Mouse (Mus musculus): ENCODE measurements at regions not wholly inside any gene's neighbourhood (a gene's known extent, or its start where the extent isn't known, plus 50 kb on each side); places are given as distances from the start of the nearest gene placed in this dataset.
"Not testable (repeated sequence)": the region's sequence is repeated elsewhere in the genome, so short reads cannot be mapped to it uniquely, and the experiment has no call there.

DNA sequence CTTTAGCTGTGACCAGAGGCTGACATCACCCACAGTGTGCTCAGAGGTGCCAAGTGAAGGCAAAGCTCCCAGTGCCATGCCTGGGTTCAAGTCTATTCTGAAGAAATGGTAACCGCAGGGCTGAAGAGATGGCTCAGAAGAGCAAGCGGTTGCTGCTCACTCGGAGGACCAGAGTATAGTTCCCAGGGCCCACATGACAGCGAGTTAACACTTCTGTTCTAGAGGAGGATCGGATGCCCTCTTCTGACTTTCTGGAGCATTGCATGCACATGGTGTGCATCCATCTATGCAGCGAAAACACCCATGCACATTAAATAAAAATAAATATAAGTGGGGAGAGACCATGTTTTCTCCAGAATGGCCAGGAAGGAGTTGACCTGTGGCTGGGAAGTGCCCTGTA lies 209.5 kb downstream of the Sorl1 start:
- ATAC-seq = no peak

DNA sequence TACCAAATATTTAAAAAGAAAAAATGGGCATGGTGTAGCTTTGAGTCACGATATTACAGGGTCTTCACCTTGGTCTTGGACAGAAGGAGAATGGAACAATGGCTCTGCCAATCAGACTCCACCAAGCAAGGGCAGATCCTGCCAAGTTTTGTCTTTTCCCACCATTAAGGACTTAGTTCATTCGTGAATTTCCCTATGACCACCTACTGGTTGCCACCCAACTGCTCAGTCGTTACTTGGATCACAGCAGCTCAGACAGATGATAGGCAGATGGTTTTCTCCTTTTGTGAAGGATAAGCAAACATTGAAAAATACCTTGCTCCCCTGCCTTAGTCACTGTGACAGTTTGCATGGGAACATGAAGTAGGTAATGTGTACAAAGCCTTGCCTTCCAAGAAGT lies 210.2 kb downstream of the Sorl1 start:
- no peak for ATAC-seq

DNA sequence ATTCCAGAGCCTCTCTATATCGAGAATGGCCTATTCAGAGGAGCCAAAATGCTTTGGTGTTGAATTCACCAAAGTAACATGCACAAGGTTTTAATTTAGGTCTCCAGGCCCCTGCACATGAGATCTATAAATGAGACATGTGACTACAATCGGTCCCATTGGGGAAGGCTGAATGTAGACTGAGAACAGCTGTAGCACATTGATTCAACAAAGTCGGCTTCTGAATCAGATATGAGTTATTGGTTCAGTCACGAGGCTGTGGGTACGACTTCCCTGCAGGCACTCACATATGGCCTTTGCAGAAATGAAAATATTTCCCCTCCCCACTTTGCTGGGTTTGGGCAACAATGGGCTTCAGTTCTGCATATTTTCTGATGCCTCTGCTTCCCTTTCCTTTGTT lies 211.6 kb downstream of the Sorl1 start:
- ATAC-seq = no peak

DNA sequence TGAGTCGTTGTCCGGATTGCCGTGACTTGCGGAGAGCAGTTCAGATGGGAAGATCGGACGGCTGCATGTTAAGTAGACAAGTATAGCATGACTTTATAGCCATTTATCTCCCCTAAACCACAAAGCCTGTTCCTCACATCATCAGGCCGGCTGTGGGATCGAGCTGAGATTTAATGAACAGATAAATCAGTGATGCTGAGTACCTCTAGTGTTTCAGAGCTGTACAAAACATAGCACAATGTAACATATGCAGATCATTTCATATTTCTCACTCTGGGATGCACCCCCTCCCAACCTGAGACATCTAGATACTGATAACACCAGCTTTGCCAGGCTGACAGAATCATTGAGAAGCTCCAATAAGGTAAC lies 223.5 kb downstream of the Sorl1 start:
- no peak for ATAC-seq

GRCm38 (mm10) chr9:41899766-41900605 lies 224.1 kb downstream of the Sorl1 start:
- ATAC-seq = no peak

DNA sequence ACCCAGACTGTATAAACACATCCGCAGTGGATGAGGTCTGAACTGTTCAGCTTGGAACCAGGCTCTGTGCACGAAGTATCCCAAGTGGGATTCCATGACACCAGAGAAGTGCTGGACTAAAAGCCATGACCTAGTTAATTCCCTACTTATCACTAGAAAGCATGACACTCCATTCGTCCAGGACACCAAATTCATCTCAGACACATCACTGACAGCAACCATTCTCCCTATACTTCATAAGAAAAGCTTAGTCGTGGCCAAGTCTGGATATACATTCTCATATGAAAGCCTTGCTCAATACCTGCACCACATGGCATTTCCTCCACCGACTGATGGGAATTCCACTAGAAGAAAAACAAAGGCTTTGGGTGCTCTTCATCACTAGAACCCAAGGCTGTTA lies 229.0 kb downstream of the Sorl1 start:
- ATAC-seq = no peak

DNA sequence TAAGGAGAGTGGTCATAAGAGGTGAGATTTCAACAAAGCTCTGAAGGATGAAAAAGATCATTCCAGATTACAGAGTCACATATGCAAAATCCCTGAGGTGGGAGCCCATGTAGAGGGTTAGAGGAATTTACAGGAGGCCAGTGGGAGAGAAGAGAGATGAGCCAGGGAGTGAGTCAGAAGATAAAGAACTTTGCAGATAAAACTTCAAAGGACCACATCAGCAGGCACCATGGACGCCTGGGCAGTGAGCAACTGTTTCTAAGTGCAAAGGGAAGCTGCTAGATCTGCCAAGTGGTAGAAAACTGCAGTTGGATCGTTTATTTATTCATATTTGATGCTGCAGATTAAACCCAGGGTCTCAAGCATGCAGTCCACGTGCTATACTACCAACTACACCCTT lies 231.3 kb downstream of the Sorl1 start:
- ATAC-seq = no peak

- ATAC-seq = no peak
Measured at GRCm38 (mm10) chr9:41891206-41891605, 232.9 kb downstream of the Sorl1 start.

DNA sequence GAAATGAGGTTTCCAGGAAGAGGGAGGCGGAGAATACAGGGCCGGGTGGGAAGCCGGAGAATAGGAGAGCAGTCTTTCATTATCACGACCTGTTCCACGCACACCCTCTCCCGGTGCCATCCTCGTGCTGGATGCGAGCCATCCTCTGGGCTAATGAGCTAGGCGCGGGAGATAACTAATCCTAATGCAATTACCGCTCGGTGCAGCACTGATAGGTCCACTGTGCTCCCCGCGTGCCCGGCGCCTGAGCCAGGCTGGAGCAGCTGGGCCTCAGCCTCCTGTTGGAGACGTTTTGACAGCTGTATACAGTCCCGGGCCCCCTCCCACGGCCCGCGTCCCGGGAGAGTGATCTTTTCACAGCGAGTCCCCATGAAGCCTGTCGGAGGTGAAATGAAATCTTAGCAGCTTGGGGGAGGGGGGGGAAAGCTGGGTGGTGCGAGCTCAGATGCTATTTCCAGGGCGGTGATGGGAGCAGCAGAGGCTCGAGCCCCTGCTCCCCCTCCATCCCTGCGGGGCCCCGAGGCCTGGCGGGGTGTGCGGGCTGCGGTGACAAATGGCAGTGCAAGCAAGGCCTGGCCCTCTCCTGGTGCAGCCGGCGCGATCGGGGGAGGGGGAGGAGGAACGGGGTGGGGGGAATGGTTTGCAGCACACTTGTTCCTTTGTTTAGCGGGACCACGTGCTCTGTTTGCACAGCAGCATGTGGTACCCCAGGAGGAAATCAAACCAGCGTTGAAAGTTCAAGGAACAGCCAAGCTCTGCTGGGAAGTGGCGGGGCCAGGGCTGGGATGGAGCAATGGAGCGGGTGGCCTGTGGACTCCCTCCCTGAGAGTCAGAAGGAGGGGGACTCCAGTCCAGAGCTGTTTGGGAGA lies 233.6 kb downstream of the Sorl1 start:
- ATAC-seq = no peak

DNA sequence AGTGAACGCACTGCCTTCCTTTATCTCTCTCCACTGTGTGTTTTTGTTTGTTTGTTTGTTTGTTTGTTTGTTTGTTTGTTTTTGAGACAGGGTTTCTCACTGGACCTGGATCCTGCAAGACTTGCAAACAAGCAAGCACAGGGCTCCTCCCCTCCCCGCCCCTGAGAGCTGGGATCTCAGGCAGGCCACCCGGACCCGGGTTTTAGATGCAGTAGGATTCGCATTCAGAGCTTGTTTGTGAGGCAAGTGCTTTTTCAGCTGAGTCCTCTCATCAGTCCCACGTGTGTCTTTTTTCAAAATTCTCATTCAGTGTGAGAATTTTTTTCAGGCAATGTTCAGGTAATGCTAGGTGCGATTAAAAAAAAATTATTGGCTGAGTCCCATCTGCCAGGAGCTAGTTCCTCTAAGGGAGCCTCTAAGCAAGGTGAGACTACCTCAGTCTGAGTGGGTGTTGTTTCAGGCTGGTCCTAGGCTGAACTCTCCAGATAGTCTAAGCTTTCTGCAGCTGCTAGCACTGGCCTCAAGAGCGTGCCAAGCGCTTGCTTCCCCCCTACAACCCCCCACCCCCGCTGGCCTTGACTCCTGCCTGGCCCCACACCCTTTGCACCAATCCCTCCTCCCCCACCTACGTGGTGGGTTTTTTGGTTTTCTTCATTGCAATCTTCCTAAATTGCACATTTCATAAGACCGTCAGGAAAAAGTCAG lies 234.4 kb downstream of the Sorl1 start:
- no peak for ATAC-seq

DNA sequence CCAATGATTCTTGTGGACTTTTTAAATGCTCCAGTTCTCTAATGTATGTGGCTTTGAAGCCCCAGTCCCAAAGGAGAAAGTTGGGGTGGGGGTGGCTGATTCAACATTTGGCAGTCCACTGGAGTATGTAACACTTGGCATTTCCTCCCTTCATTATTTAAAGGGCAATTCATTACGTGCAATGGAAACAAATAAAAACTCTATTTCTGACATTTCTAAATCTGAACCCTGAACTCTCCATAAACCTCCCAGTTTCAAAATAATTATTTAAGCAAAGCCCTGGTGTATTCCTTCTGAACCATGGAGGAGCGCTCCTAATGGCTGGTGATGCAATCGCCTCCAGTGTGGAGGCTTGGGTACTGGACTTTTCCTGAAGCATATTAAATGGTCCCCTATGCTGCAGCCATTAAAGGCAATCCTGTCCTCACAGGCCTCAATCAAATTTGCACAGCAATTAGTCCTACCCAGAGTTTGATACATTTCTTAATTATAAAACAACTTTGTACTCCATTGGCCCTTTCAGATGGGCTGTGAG lies 235.4 kb downstream of the Sorl1 start:
- ATAC-seq = no peak

GRCm38 (mm10) chr9:41886456-41886855 lies 237.6 kb downstream of the Sorl1 start:
- not testable (repeated sequence) for ATAC-seq

GRCm38 (mm10) chr9:41880457-41880856 lies 243.6 kb downstream of the Sorl1 start:
- ATAC-seq = no peak

DNA sequence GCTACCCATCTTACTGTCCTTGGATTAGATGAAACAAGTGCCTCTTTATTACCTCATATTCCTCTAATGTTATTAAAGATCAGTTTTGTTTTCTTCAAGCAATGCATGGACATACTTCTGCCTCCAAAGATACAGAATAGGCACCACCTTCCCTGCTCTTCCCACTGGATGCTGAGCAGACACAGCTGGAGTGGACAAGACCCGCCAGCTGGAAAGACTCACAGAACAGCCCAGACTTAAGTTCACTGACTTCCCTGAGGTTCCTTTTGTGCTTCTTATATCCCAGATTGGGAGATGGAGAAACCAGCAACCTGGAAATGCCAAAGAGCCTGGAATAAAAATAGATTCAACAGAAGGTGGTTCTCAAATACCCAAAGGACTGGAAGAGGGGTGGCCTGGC lies 245.0 kb downstream of the Sorl1 start:
- no peak for ATAC-seq

GRCm38 (mm10) chr9:41861136-41861535 lies 263.0 kb downstream of the Sorl1 start:
- ATAC-seq = no peak

- ATAC-seq = no peak
Measured at GRCm38 (mm10) chr9:41860681-41861080, 263.4 kb downstream of the Sorl1 start.

GRCm38 (mm10) chr9:41859780-41860179 lies 264.3 kb downstream of the Sorl1 start:
- no peak for ATAC-seq

DNA sequence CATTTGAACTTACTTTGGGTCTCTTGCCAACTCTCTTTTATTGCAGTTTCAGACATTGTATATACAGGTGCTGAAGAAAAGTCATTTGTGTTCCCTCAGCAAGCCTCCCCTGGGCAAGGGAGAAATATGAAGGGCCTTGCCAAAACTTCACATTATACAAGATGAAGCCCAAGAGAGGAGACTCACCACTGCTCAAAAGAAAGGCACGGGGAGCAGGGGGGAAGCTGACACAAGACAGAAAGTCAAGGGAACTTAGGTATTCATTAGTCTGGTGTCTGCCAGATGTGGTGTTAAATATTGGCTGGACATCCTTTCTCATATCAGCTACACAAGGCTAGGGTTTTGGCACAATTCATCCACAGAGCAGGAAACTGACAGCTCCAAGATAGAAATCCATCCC lies 272.0 kb downstream of the Sorl1 start:
- no peak for ATAC-seq

GRCm38 (mm10) chr9:41849628-41850326 lies 274.3 kb downstream of the Sorl1 start:
- no peak for ATAC-seq

DNA sequence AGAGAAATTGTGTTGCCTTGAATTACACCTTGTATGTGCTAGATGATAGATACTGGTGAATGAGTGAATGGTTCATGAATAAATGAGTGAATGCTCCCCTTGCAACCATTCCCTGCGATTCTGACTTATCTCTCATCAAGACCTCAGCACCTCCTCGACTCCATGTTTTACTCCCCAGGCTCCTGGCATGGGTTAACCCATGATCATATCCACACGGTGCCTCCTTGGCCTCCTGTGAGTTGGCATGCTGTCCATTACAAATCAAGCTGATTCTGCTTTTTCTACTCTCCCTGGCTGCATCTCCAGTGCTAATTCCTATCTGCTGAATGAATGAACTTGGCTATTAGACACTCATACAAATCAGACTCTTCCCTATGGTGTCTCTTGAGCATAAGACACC lies 279.5 kb downstream of the Sorl1 start:
- ATAC-seq = no peak

- no peak for ATAC-seq
Measured at GRCm38 (mm10) chr9:41834487-41835404, 289.4 kb downstream of the Sorl1 start.

All from inflammation-experienced regulatory T-cells, adult 6 months (primary cell).